ENCODE assay signal across 16 mouse cellular contexts in the genomic region with DNA sequence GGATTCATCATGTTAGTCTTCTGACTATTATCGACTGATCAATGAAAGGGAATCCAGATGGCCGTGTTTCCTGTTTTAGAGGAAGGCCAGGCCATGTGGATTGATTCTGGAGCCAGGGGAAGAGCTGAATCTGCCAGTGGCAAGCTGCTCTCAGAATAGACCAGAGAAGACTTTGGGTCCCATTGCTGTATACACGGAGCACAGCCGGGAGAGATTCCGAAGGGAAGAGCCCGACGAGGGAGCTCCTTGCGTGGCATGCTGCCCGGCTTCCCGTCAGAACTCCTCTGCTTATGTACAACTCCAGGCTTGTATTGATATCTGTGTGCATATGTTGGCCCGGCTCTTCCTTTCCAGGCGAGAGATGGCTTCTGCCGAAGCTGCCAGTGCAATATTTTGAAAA.
DNase-seq lines count a peak whose midpoint lies in the region; ATAC-seq and TF ChIP-seq lines count a peak whose summit lies in the region.
"Had no signal": no experiment of that assay in that cellular context is flagged by ENCODE, and none has a peak within 500 bp of the region (broad histone marks: within the 10 kb centered on the region; RNA-seq: fewer than 3 reads in every experiment).

No protein-coding gene starts in this region.

- H3K27ac ChIP-seq in heart, adult 2 months: no peak overlapping the region
- no peak overlapping the region for H3K27ac ChIP-seq in heart, embryonic 11.5 days (ENCODE audit: low read depth, low read length)
- no peak overlapping the region for H3K27ac ChIP-seq in hindbrain, embryonic 11.5 days (ENCODE audit: low read depth, low read length)
- H3K27ac ChIP-seq: embryonic facial prominence, embryonic 15.5 days; hindbrain, embryonic 10.5 days; intestine, embryonic 15.5 days had no signal

- no peak overlapping the region for H3K9ac ChIP-seq in heart, adult 2 months (ENCODE audit: low read depth, low read length)
- H3K9ac ChIP-seq in heart, embryonic 11.5 days (ENCODE audit: low read depth, low read length): no peak overlapping the region
- no peak overlapping the region for H3K9ac ChIP-seq in hindbrain, embryonic 11.5 days (ENCODE audit: low read depth, low read length)
- H3K9ac ChIP-seq: embryonic facial prominence, embryonic 15.5 days; heart, embryonic 12.5 days; intestine, embryonic 15.5 days had no signal

- ATAC-seq in heart, embryonic 11.5 days (replicated peaks; ENCODE audit: insufficient number of reproducible peaks, low FRiP score, low TSS enrichment): no peak
- no peak for ATAC-seq in hindbrain, embryonic 11.5 days (ENCODE audit: low FRiP score)
- ATAC-seq: intestine, embryonic 15.5 days had no signal

- H3K79me2 ChIP-seq in heart, adult 2 months (replicated peaks; ENCODE audit: control insufficient read depth, insufficient read depth, low read length): no peaks in the 10 kb centered on the region

- H3K4me2 ChIP-seq in heart, embryonic 11.5 days: no peak overlapping the region
- H3K4me2 ChIP-seq in hindbrain, embryonic 11.5 days (replicated peaks; ENCODE audit: low read depth, low read length): no peak overlapping the region
- H3K4me2 ChIP-seq: embryonic facial prominence, embryonic 15.5 days; heart, embryonic 12.5 days; intestine, embryonic 15.5 days had no signal

- TF ChIP-seq POLR2A in heart, adult 2 months (IDR thresholded peaks at IDR 0.05; ENCODE audit: insufficient read depth, low read depth, low read length): no peak

- DNase-seq in heart, adult 2 months: peak; percentile 20 to 25
- peak; percentile 13 to 14 for DNase-seq in frontal cortex, postnatal 25 days (ENCODE audit: low spot score in 2 of 2)
- DNase-seq in layer of hippocampus, postnatal 25 days (ENCODE audit: extremely low spot score in 1 of 2, low spot score in 1 of 2): peak; percentile 33 to 42
- DNase-seq in right cerebral cortex, postnatal 25 days: peak; percentile 44
- DNase-seq in B cell, adult 2 months: no peak
- no peak for DNase-seq in ovary, postnatal 14 days (ENCODE audit: low spot score)
- no peak for DNase-seq in hindbrain, embryonic 11.5 days (ENCODE audit: low spot score)
- DNase-seq: adrenal gland, postnatal 25 days; kidney, postnatal 25 days; lung, adult 18-20 months; midbrain, embryonic 14.5 days had no signal

- H3K4me3 ChIP-seq in heart, adult 2 months: no peak overlapping the region
- no peak overlapping the region for H3K4me3 ChIP-seq in heart, embryonic 11.5 days (ENCODE audit: low read depth, low read length)
- no peak overlapping the region for H3K4me3 ChIP-seq in hindbrain, embryonic 11.5 days (ENCODE audit: low read depth, low read length)
- H3K4me3 ChIP-seq: embryonic facial prominence, embryonic 15.5 days; heart, embryonic 12.5 days; hindbrain, embryonic 10.5 days; intestine, embryonic 15.5 days had no signal

- 57% methylated on average over 13 of the region's 13 CpGs for WGBS in heart, adult 2 months
- WGBS in heart, embryonic 11.5 days (ENCODE audit: insufficient replicate concordance): 81% methylated on average over 13 of the region's 13 CpGs
- 92% methylated on average over 13 of the region's 13 CpGs for WGBS in hindbrain, embryonic 11.5 days

- TF ChIP-seq CTCF in heart, adult 2 months (IDR thresholded peaks at IDR 0.05): no peak

- H3K27me3 ChIP-seq in heart, adult 2 months (ENCODE audit: control insufficient read depth, insufficient read depth, low read length): no peaks in the 10 kb centered on the region
- H3K27me3 ChIP-seq in heart, embryonic 11.5 days (ENCODE audit: control insufficient read depth, insufficient read depth, low read length): no peaks in the 10 kb centered on the region
- no peaks in the 10 kb centered on the region for H3K27me3 ChIP-seq in hindbrain, embryonic 11.5 days (ENCODE audit: control insufficient read depth, insufficient read depth, low read length)
- H3K27me3 ChIP-seq: embryonic facial prominence, embryonic 15.5 days; heart, embryonic 12.5 days; intestine, embryonic 15.5 days had no signal

- peaks cover 2% of the 10 kb centered on the region for H3K4me1 ChIP-seq in heart, adult 2 months (ENCODE audit: control insufficient read depth, insufficient read depth, low read length)
- H3K4me1 ChIP-seq in heart, embryonic 11.5 days (ENCODE audit: control insufficient read depth, insufficient read depth, low read length): no peaks in the 10 kb centered on the region
- H3K4me1 ChIP-seq in hindbrain, embryonic 11.5 days (replicated peaks; ENCODE audit: control insufficient read depth, insufficient read depth, low read length): no peaks in the 10 kb centered on the region
- H3K4me1 ChIP-seq: embryonic facial prominence, embryonic 15.5 days; heart, embryonic 12.5 days; hindbrain, embryonic 10.5 days; intestine, embryonic 15.5 days had no signal

- intact Hi-C loops in heart, adult 2 months (cut with DNase I): no loop called here

- no peaks in the 10 kb centered on the region for H3K9me3 ChIP-seq in heart, embryonic 11.5 days (replicated peaks; ENCODE audit: control insufficient read depth, low read length)
- no peaks in the 10 kb centered on the region for H3K9me3 ChIP-seq in hindbrain, embryonic 11.5 days (ENCODE audit: control insufficient read depth, low read length)
- H3K9me3 ChIP-seq: embryonic facial prominence, embryonic 15.5 days; heart, embryonic 12.5 days; hindbrain, embryonic 10.5 days; intestine, embryonic 15.5 days had no signal

- TF ChIP-seq EP300 in heart, adult 2 months (IDR thresholded peaks at IDR 0.05; ENCODE audit: insufficient read depth, low read depth, low read length): no peak

- H3K36me3 ChIP-seq in heart, adult 2 months (ENCODE audit: control insufficient read depth, insufficient read depth, low read length): no peaks in the 10 kb centered on the region
- H3K36me3 ChIP-seq in heart, embryonic 11.5 days (ENCODE audit: control insufficient read depth, insufficient read depth, low read length): no peaks in the 10 kb centered on the region
- H3K36me3 ChIP-seq in hindbrain, embryonic 11.5 days (ENCODE audit: control insufficient read depth, insufficient read depth, low read length): no peaks in the 10 kb centered on the region
- H3K36me3 ChIP-seq: embryonic facial prominence, embryonic 15.5 days; heart, embryonic 12.5 days; hindbrain, embryonic 10.5 days; intestine, embryonic 15.5 days had no signal

Comparison
In these comparisons a context has a peak if more than half of its experiments do, and no peak if none do; other contexts are left out.
1. DNase-seq: peak in heart, adult 2 months (2 of 2), frontal cortex, postnatal 25 days (2 of 2), layer of hippocampus, postnatal 25 days (2 of 2) and right cerebral cortex, postnatal 25 days (single experiment); none in B cell, adult 2 months (0 of 2), ovary, postnatal 14 days (single experiment) and hindbrain, embryonic 11.5 days (single experiment).